Mouse (Mus musculus): ENCODE results near the gene Olfr497. TPM values are rescaled to one million over a fixed set of nuclear protein-coding genes. Genes with fewer than 3 reads are reported as not detected.

Olfr497 gene
- total and polyA plus RNA-seq, 3 experiments = not detected

DNA sequence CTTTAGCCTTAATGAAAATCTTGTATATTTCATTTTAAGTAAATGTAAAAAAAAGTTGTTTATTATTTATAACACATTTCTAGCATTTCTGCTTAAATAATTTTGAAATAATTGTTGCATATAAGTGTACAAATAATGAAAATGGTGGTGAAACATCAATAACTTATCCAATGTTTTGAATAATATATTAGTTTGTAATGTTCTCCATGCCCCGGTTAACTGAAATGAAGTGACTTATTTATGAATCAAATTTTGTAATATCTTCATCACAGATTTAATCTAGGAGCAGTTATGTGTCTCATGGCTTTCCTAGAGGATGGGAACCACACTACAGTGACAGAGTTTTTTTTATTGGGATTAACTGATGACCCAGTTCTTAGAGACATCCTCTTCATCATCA, 44.8 kb downstream of the Olfr497 start, which contains the start of gene Olfr498:
TSS of gene Olfr498 (plus strand) at position 301 of the 400 bp plus-strand sequence.
- TF ChIP-seq POLR2A (IDR thresholded peaks at IDR 0.05; ENCODE audit: low read depth, low read length) (no peak), MAX (IDR thresholded peaks at IDR 0.05; ENCODE audit: low read length) (no peak)
- Histone ChIP-seq H3K36me3 (replicated peaks in 1 of 2; ENCODE audit: control insufficient read depth in 1 of 2, insufficient read depth in 1 of 2, low read length in 1 of 2) (no peaks in the 10 kb centered on the region), H3K4me1 (ENCODE audit: control insufficient read depth in 1 of 2, insufficient read depth in 2 of 2) (no peaks in the 10 kb centered on the region), H3K27me3 (replicated peaks) (no peaks in the 10 kb centered on the region), H3K79me2 (replicated peaks; ENCODE audit: control insufficient read depth, extremely low read depth, insufficient read depth, poor library complexity, severe bottlenecking) (no peaks in the 10 kb centered on the region), H3K4me2 (ENCODE audit: insufficient read depth, low read depth, poor library complexity, severe bottlenecking) (no peak within 1 kb of the TSS), H3K9ac (ENCODE audit: insufficient read depth, low read depth) (no peak within 1 kb of the TSS), H3K9me3 (replicated peaks; ENCODE audit: low read length) (peaks cover 16% of the 10 kb centered on the region), H3K4me3 (replicated peaks in 1 of 3; ENCODE audit: low read depth in 2 of 3, low read length in 2 of 3, poor library complexity in 1 of 3) (no peak within 1 kb of the TSS), H3K27ac (ENCODE audit: insufficient read depth, low read depth) (no peak within 1 kb of the TSS)
- in situ Hi-C loops (cut with MboI; ENCODE audit: low pct_ligation_motif_present, low pct_unique_long_range_greater_than_20kb, low sequenced_read_pairs) = no loop called here
- no peak for DNase-seq (ENCODE audit: extremely low read depth)
- dilution Hi-C loops (cut with MboI; ENCODE audit: extremely low pct_ligation_motif_present, extremely low pct_unique_long_range_greater_than_20kb, low sequenced_read_pairs) = no loop called here

Other genes with a start within 250 kb of the Olfr497 start
- not detected in 2 replicates for gene Olfr486, start 247.7 kb upstream of the Olfr497 start, total RNA-seq (2012; rRNA removed)
- not detected in 2 replicates for gene Olfr486, start 247.7 kb upstream of the Olfr497 start, total RNA-seq (2014; rRNA removed)
- gene Olfr486, start 247.7 kb upstream of the Olfr497 start, polyA plus RNA-seq (2012; ENCODE audit: insufficient read length, low read depth) = not detected in 2 replicates
- not detected in 2 replicates for gene Olfr487, start 205.8 kb upstream of the Olfr497 start, total RNA-seq (2012; rRNA removed)
- not detected in 2 replicates for gene Olfr487, start 205.8 kb upstream of the Olfr497 start, total RNA-seq (2014; rRNA removed)
- not detected in 2 replicates for gene Olfr487, start 205.8 kb upstream of the Olfr497 start, polyA plus RNA-seq (2012; ENCODE audit: insufficient read length, low read depth)
- gene Olfr488, start 162.1 kb upstream of the Olfr497 start, total RNA-seq (2012; rRNA removed) = not detected in 2 replicates
- not detected in 2 replicates for gene Olfr488, start 162.1 kb upstream of the Olfr497 start, total RNA-seq (2014; rRNA removed)
- gene Olfr488, start 162.1 kb upstream of the Olfr497 start, polyA plus RNA-seq (2012; ENCODE audit: insufficient read length, low read depth) = not detected in 2 replicates
- not detected in 2 replicates for gene Olfr490, start 131.5 kb upstream of the Olfr497 start, total RNA-seq (2012; rRNA removed)
- gene Olfr490, start 131.5 kb upstream of the Olfr497 start, total RNA-seq (2014; rRNA removed) = not detected in 2 replicates
- gene Olfr490, start 131.5 kb upstream of the Olfr497 start, polyA plus RNA-seq (2012; ENCODE audit: insufficient read length, low read depth) = not detected in 2 replicates
- gene Olfr491, start 107.0 kb upstream of the Olfr497 start, total RNA-seq (2012; rRNA removed) = not detected in 2 replicates
- gene Olfr491, start 107.0 kb upstream of the Olfr497 start, total RNA-seq (2014; rRNA removed) = not detected in 2 replicates
- gene Olfr491, start 107.0 kb upstream of the Olfr497 start, polyA plus RNA-seq (2012; ENCODE audit: insufficient read length, low read depth) = not detected in 2 replicates
- not detected in 2 replicates for gene Olfr492, start 96.7 kb upstream of the Olfr497 start, total RNA-seq (2012; rRNA removed)
- gene Olfr492, start 96.7 kb upstream of the Olfr497 start, total RNA-seq (2014; rRNA removed) = not detected in 2 replicates
- gene Olfr492, start 96.7 kb upstream of the Olfr497 start, polyA plus RNA-seq (2012; ENCODE audit: insufficient read length, low read depth) = not detected in 2 replicates
- gene Olfr493, start 73.4 kb upstream of the Olfr497 start, total RNA-seq (2012; rRNA removed) = not detected in 2 replicates
- not detected in 2 replicates for gene Olfr493, start 73.4 kb upstream of the Olfr497 start, total RNA-seq (2014; rRNA removed)
- gene Olfr493, start 73.4 kb upstream of the Olfr497 start, polyA plus RNA-seq (2012; ENCODE audit: insufficient read length, low read depth) = not detected in 2 replicates
- not detected in 2 replicates for gene Olfr494, start 55.1 kb upstream of the Olfr497 start, total RNA-seq (2012; rRNA removed)
- gene Olfr494, start 55.1 kb upstream of the Olfr497 start, total RNA-seq (2014; rRNA removed) = not detected in 2 replicates
- not detected in 2 replicates for gene Olfr494, start 55.1 kb upstream of the Olfr497 start, polyA plus RNA-seq (2012; ENCODE audit: insufficient read length, low read depth)
- not detected in 2 replicates for gene Olfr495, start 27.3 kb upstream of the Olfr497 start, total RNA-seq (2012; rRNA removed)
- gene Olfr495, start 27.3 kb upstream of the Olfr497 start, total RNA-seq (2014; rRNA removed) = not detected in 2 replicates
- gene Olfr495, start 27.3 kb upstream of the Olfr497 start, polyA plus RNA-seq (2012; ENCODE audit: insufficient read length, low read depth) = not detected in 2 replicates
- not detected in 2 replicates for gene Olfr498, start 44.9 kb downstream of the Olfr497 start, total RNA-seq (2012; rRNA removed)
- not detected in 2 replicates for gene Olfr498, start 44.9 kb downstream of the Olfr497 start, total RNA-seq (2014; rRNA removed)
- gene Olfr498, start 44.9 kb downstream of the Olfr497 start, polyA plus RNA-seq (2012; ENCODE audit: insufficient read length, low read depth) = not detected in 2 replicates
- not detected in 2 replicates for gene Olfr502, start 104.6 kb downstream of the Olfr497 start, total RNA-seq (2012; rRNA removed)
- not detected in 2 replicates for gene Olfr502, start 104.6 kb downstream of the Olfr497 start, total RNA-seq (2014; rRNA removed)
- gene Olfr502, start 104.6 kb downstream of the Olfr497 start, polyA plus RNA-seq (2012; ENCODE audit: insufficient read length, low read depth) = not detected in 2 replicates
- gene Olfr503, start 124.1 kb downstream of the Olfr497 start, total RNA-seq (2012; rRNA removed) = not detected in 2 replicates
- gene Olfr503, start 124.1 kb downstream of the Olfr497 start, total RNA-seq (2014; rRNA removed) = not detected in 2 replicates
- gene Olfr503, start 124.1 kb downstream of the Olfr497 start, polyA plus RNA-seq (2012; ENCODE audit: insufficient read length, low read depth) = not detected in 2 replicates
- not detected in 2 replicates for gene Olfr504, start 145.4 kb downstream of the Olfr497 start, total RNA-seq (2012; rRNA removed)
- not detected in 2 replicates for gene Olfr504, start 145.4 kb downstream of the Olfr497 start, total RNA-seq (2014; rRNA removed)
- not detected in 2 replicates for gene Olfr504, start 145.4 kb downstream of the Olfr497 start, polyA plus RNA-seq (2012; ENCODE audit: insufficient read length, low read depth)
- not detected in 2 replicates for gene Olfr506, start 190.4 kb downstream of the Olfr497 start, total RNA-seq (2012; rRNA removed)
- not detected in 2 replicates for gene Olfr506, start 190.4 kb downstream of the Olfr497 start, total RNA-seq (2014; rRNA removed)
- not detected in 2 replicates for gene Olfr506, start 190.4 kb downstream of the Olfr497 start, polyA plus RNA-seq (2012; ENCODE audit: insufficient read length, low read depth)
- not detected in 2 replicates for gene Olfr507, start 201.4 kb downstream of the Olfr497 start, total RNA-seq (2012; rRNA removed)
- not detected in 2 replicates for gene Olfr507, start 201.4 kb downstream of the Olfr497 start, total RNA-seq (2014; rRNA removed)
- gene Olfr507, start 201.4 kb downstream of the Olfr497 start, polyA plus RNA-seq (2012; ENCODE audit: insufficient read length, low read depth) = not detected in 2 replicates
- not detected in 2 replicates for gene Olfr508, start 209.6 kb downstream of the Olfr497 start, total RNA-seq (2012; rRNA removed)
- not detected in 2 replicates for gene Olfr508, start 209.6 kb downstream of the Olfr497 start, total RNA-seq (2014; rRNA removed)
- gene Olfr508, start 209.6 kb downstream of the Olfr497 start, polyA plus RNA-seq (2012; ENCODE audit: insufficient read length, low read depth) = not detected in 2 replicates
- gene Olfr509, start 231.5 kb downstream of the Olfr497 start, total RNA-seq (2012; rRNA removed) = not detected in 2 replicates
- gene Olfr509, start 231.5 kb downstream of the Olfr497 start, total RNA-seq (2014; rRNA removed) = not detected in 2 replicates
- not detected in 2 replicates for gene Olfr509, start 231.5 kb downstream of the Olfr497 start, polyA plus RNA-seq (2012; ENCODE audit: insufficient read length, low read depth)
- not detected in 2 replicates for gene Olfr510, start 246.0 kb downstream of the Olfr497 start, total RNA-seq (2012; rRNA removed)
- gene Olfr510, start 246.0 kb downstream of the Olfr497 start, total RNA-seq (2014; rRNA removed) = not detected in 2 replicates
- not detected in 2 replicates for gene Olfr510, start 246.0 kb downstream of the Olfr497 start, polyA plus RNA-seq (2012; ENCODE audit: insufficient read length, low read depth)

Measured in CH12.LX (cell line).